Mouse (Mus musculus) MEL (cell line): ENCODE measurements around the gene Iscu. TPM values are rescaled to one million over a fixed set of nuclear protein-coding genes. Genes with fewer than 3 reads are reported as not detected.

Experiments
- DNase-seq: peaks from one replicate; pipeline ENCODE4 v3.0.0; 2011; ENCODE audit warnings: low read depth, low spot score
- H3K27ac ChIP-seq: 2 replicates; pipeline ENCODE4 v1.5.1; 2012; ENCODE audit warnings: low read depth, mild to moderate bottlenecking, control low read depth, low read length, moderate library complexity; ENCODE audit not compliant: control insufficient read depth
- H3K27me3 ChIP-seq, 2 experiments: fragments of 150-350 bp in 1 of 2; sonication (generic) in 1 of 2; 2 replicates each; pipeline ENCODE4 v1.6.1; 2012; ENCODE audit warnings: low read length in 2 of 2, mild to moderate bottlenecking in 2 of 2, improper control_type of control experiment in 1 of 2, moderate library complexity in 1 of 2; ENCODE audit not compliant: insufficient read depth in 2 of 2, control insufficient read depth in 1 of 2
- H3K36me3 ChIP-seq, 2 experiments: 2 replicates each; pipeline ENCODE4 v1.6.1; 2012 to 2014; ENCODE audit warnings: low read length in 2 of 2, improper control_type of control experiment in 1 of 2, inconsistent platforms in 1 of 2, mild to moderate bottlenecking in 1 of 2; ENCODE audit not compliant: insufficient read depth in 2 of 2, control insufficient read depth in 1 of 2
- H3K4me1 ChIP-seq, 2 experiments: fragments of 150-350 bp in 1 of 2; sonication (generic) in 1 of 2; 2 replicates each; pipeline ENCODE4 v1.6.1; 2012; ENCODE audit warnings: low read length in 2 of 2, improper control_type of control experiment in 1 of 2, mild to moderate bottlenecking in 1 of 2; ENCODE audit not compliant: insufficient read depth in 2 of 2, control insufficient read depth in 1 of 2
- H3K4me3 ChIP-seq, 2 experiments: fragments of 150-350 bp in 1 of 2; sonication (generic) in 1 of 2; 2 replicates each; pipeline ENCODE4 v1.5.1; 2012; ENCODE audit warnings: low read depth in 2 of 2, low read length in 2 of 2, mild to moderate bottlenecking in 2 of 2, moderate library complexity in 2 of 2, control low read depth in 1 of 2, improper control_type of control experiment in 1 of 2; ENCODE audit not compliant: control insufficient read depth in 1 of 2, insufficient read depth in 1 of 2
- H3K79me2 ChIP-seq: 2 replicates; pipeline ENCODE4 v1.6.1; 2012; ENCODE audit warnings: mild to moderate bottlenecking, low read length, moderate library complexity; ENCODE audit not compliant: control insufficient read depth, poor library complexity, insufficient read depth
- H3K9ac ChIP-seq: 2 replicates; pipeline ENCODE4 v1.6.1; 2012; ENCODE audit warnings: low read depth, mild to moderate bottlenecking, control low read depth, low read length, moderate library complexity; ENCODE audit not compliant: control insufficient read depth, poor library complexity, severe bottlenecking
- H3K9me3 ChIP-seq: fragments of 150-350 bp; sonication (generic); replicated peaks from 2 replicates; pipeline ENCODE4 v1.6.1; 2012; ENCODE audit warnings: mild to moderate bottlenecking, low read length, improper control_type of control experiment, moderate library complexity; ENCODE audit not compliant: insufficient read depth
- BHLHE40 ChIP-seq: IDR thresholded peaks from 2 replicates; pipeline ENCODE4 v1.6.1; 2012; ENCODE audit warnings: low read depth, mild to moderate bottlenecking, inconsistent platforms, low read length, improper control_type of control experiment, borderline replicate concordance
- CHD1 ChIP-seq: IDR thresholded peaks from 2 replicates; pipeline ENCODE4 v1.6.1; 2012; ENCODE audit warnings: low read depth, mild to moderate bottlenecking, inconsistent platforms, low read length, improper control_type of control experiment
- CTCF ChIP-seq, 3 experiments: IDR thresholded peaks in 2 of 3; conservative IDR thresholded peaks in 1 of 3; 2 replicates each; pipeline ENCODE4 v1.5.1; 2011 to 2012; ENCODE audit warnings: low read length in 3 of 3, low read depth in 2 of 3, mild to moderate bottlenecking in 2 of 3, improper control_type of control experiment in 1 of 3, inconsistent platforms in 1 of 3, mixed read lengths in 1 of 3, moderate library complexity in 1 of 3; ENCODE audit not compliant: control insufficient read depth in 1 of 3, insufficient read depth in 1 of 3, poor library complexity in 1 of 3, severe bottlenecking in 1 of 3
- GABPA ChIP-seq: IDR thresholded peaks from 2 replicates; pipeline ENCODE4 v1.6.1; 2012; ENCODE audit warnings: low read depth, mild to moderate bottlenecking, inconsistent platforms, low read length, improper control_type of control experiment, moderate library complexity
- KAT2A ChIP-seq: conservative IDR thresholded peaks from 2 replicates; pipeline ENCODE4 v1.6.1; 2012; ENCODE audit warnings: low read depth, low read length, improper control_type of control experiment, inconsistent platforms
- MXI1 ChIP-seq: IDR thresholded peaks from 2 replicates; pipeline ENCODE4 v1.6.1; 2011; ENCODE audit warnings: mild to moderate bottlenecking, low read depth, low read length, improper control_type of control experiment
- MYC ChIP-seq: IDR thresholded peaks from 2 replicates; pipeline ENCODE4 v1.6.1; 2011; ENCODE audit warnings: low read depth, mild to moderate bottlenecking, low read length, improper control_type of control experiment, moderate library complexity
- NELFE ChIP-seq: IDR thresholded peaks from 2 replicates; pipeline ENCODE4 v1.6.1; 2011; ENCODE audit warnings: low read depth, low read length, improper control_type of control experiment
- POLR2AphosphoS5 ChIP-seq: IDR thresholded peaks from 2 replicates; pipeline ENCODE4 v1.6.1; 2012; ENCODE audit warnings: low read depth, borderline replicate concordance, mild to moderate bottlenecking, inconsistent platforms, low read length, moderate library complexity, mixed read lengths
- RAD21 ChIP-seq: IDR thresholded peaks from 2 replicates; pipeline ENCODE4 v1.6.1; 2011; ENCODE audit warnings: mild to moderate bottlenecking, low read depth, low read length, improper control_type of control experiment
- SIN3A ChIP-seq: IDR thresholded peaks from 2 replicates; pipeline ENCODE4 v1.6.1; 2012; ENCODE audit warnings: low read length, improper control_type of control experiment, inconsistent platforms
- ZKSCAN1 ChIP-seq: IDR thresholded peaks from 2 replicates; pipeline ENCODE4 v1.6.1; 2012; ENCODE audit warnings: low read depth, mild to moderate bottlenecking, inconsistent platforms, low read length, improper control_type of control experiment, moderate library complexity
- polyA plus RNA-seq, 2 experiments: library from polyadenylated mRNA; stranded (reverse) in 1 of 2; unstranded in 1 of 2; fragments of >175 nt in 1 of 2; fragments of >200 nt in 1 of 2; gene quantifications; 2 replicates each; pipeline versions ENCODE4 v1.2.1 to v1.2.4; 2012; ENCODE audit warnings: low replicate concordance in 2 of 2, low read depth in 1 of 2; ENCODE audit not compliant: insufficient read length in 2 of 2, insufficient read depth in 1 of 2, missing spikeins in 1 of 2
- total RNA-seq: library from RNA; depleted of rRNA; stranded (reverse); fragments of 300-350 nt; gene quantifications from 2 replicates; pipeline ENCODE4 v1.2.3, GENCODE M21; 2012

Iscu gene
- total and polyA plus RNA-seq, 3 experiments = 95.7 to 150 TPM; not detected in 1

- Histone ChIP-seq H3K27ac (peak overlapping the region; percentile 82), H3K9ac (peak overlapping the region; percentile 78)
These were observed 35.9 kb upstream of the Iscu start for GRCm38 (mm10) chr5:113736522-113737164.

GRCm38 (mm10) chr5:113737607-113738237, 34.8 kb upstream of the Iscu start:
- peaks cover 0 to 14% of the 10 kb centered on the region in 2 experiments; a peak in 1 of 4 replicates for H3K4me1 ChIP-seq
- TF ChIP-seq MYC (no peak), BHLHE40 (no peak), GABPA (no peak), CHD1 (no peak), SIN3A (no peak), RAD21 (no peak), KAT2A (no peak), POLR2AphosphoS5 (no peak), CTCF (IDR thresholded peaks at IDR 0.05 in 2 of 3, conservative IDR thresholded peaks at IDR 0.05 in 1 of 3; ENCODE audit: control insufficient read depth in 1 of 3, insufficient read depth in 1 of 3, low read depth in 2 of 3, low read length in 3 of 3, poor library complexity in 1 of 3, severe bottlenecking in 1 of 3) (no peak), MXI1 (no peak), ZKSCAN1 (no peak)
- no peaks in the 10 kb centered on the region; the same call in 1 of the 2 replicates for H3K79me2 ChIP-seq
- H3K36me3 ChIP-seq = no peaks in the 10 kb centered on the region; a peak in 2 of 4 replicates
- H3K9ac ChIP-seq = no peak overlapping the region
- H3K27me3 ChIP-seq = no peaks in the 10 kb centered on the region
- H3K9me3 ChIP-seq = no peaks in the 10 kb centered on the region
- H3K4me3 ChIP-seq = no peak overlapping the region
- DNase-seq = no peak
- no peak overlapping the region for H3K27ac ChIP-seq

More at GRCm38 (mm10) chr5:113736522-113737164, 35.9 kb upstream of the Iscu start:
- H3K4me1 ChIP-seq = peaks cover 0 to 14% of the 10 kb centered on the region in 2 experiments; a peak in 1 of 4 replicates
- no peaks in the 10 kb centered on the region for H3K9me3 ChIP-seq
- no peaks in the 10 kb centered on the region for H3K27me3 ChIP-seq
- peak overlapping the region; percentile 85 to 89 for H3K4me3 ChIP-seq
- H3K36me3 ChIP-seq = no peaks in the 10 kb centered on the region; a peak in 2 of 4 replicates
- no peaks in the 10 kb centered on the region; the same call in 1 of the 2 replicates for H3K79me2 ChIP-seq
- no peak for DNase-seq
- no peak for TF ChIP-seq NELFE
- TF ChIP-seq CTCF (IDR thresholded peaks at IDR 0.05 in 2 of 3, conservative IDR thresholded peaks at IDR 0.05 in 1 of 3; ENCODE audit: control insufficient read depth in 1 of 3, insufficient read depth in 1 of 3, low read depth in 2 of 3, low read length in 3 of 3, poor library complexity in 1 of 3, severe bottlenecking in 1 of 3) = 0 out of 6 replicates have a peak, but pooled peaks of 1 of the 3 experiments have one; percentile 15

- H3K79me2 ChIP-seq = no peaks in the 10 kb centered on the region
- no peak overlapping the region for H3K27ac ChIP-seq
- no peaks in the 10 kb centered on the region for H3K27me3 ChIP-seq
- H3K4me3 ChIP-seq = no peak overlapping the region
- no peaks in the 10 kb centered on the region for H3K9me3 ChIP-seq
- DNase-seq = peak; percentile 33
- peaks cover 0 to 11% of the 10 kb centered on the region in 2 experiments; a peak in 2 of 4 replicates for H3K36me3 ChIP-seq
- H3K9ac ChIP-seq = no peak overlapping the region
- TF ChIP-seq NELFE (no peak), CTCF (IDR thresholded peaks at IDR 0.05 in 2 of 3, conservative IDR thresholded peaks at IDR 0.05 in 1 of 3; ENCODE audit: control insufficient read depth in 1 of 3, insufficient read depth in 1 of 3, low read depth in 2 of 3, low read length in 3 of 3, poor library complexity in 1 of 3, severe bottlenecking in 1 of 3) (peak; percentile 41 to 68 (median 48))
- TF ChIP-seq, all 39 proteins: peak for 1
- H3K4me1 ChIP-seq = no peaks in the 10 kb centered on the region
These were observed 24.9 kb upstream of the Iscu start for GRCm38 (mm10) chr5:113747629-113748028.
